Mouse (Mus musculus) erythroblast, embryonic 14.5 days (primary cell): Measurements from ENCODE around the gene Syn1.

Source experiments
- GATA1 ChIP-seq: IDR thresholded peaks from 2 replicates; pipeline ENCODE4 v1.6.1; 2012; ENCODE audit warnings: low read length, inconsistent platforms, mixed read lengths
- TAL1 ChIP-seq: IDR thresholded peaks from 3 replicates; pipeline ENCODE4 v1.6.1; 2012; ENCODE audit warnings: low read length, inconsistent platforms, mixed read lengths

GRCm38 (mm10) chrX:20915075-20915474 is 5.7 kb downstream of the Syn1 start:
- TF ChIP-seq GATA1 = no peak
- TF ChIP-seq TAL1 = no peak
